Mouse (Mus musculus): ENCODE results near the gene Ccr2. TPM values are rescaled to one million over a fixed set of nuclear protein-coding genes. Genes with fewer than 3 reads are reported as not detected.
"Not testable (repeated sequence)": the region's sequence is repeated elsewhere in the genome, so short reads cannot be mapped to it uniquely, and the experiment has no call there.

The Ccr2 gene
- total RNA-seq, 2 experiments from 2014 or later = 0.16 TPM; not detected in 1

DNA sequence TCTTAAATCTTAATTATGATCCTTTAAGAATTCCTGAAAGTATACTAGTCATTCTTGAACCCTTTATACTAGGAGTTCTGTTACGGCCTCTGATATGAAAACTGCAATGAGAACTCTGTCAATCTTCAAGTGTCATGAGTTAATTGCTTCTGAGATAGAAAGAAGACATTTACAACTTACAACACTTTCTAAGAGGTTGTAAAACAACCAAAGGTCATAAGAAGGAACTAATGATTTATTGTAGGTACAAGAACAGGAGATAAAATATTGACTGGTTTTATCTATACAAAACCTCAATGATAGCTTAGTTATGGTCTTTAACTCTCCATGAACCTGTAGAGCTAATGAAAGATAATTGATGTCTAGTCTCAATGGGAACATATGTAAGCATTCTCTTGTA is 12.0 kb downstream of the Ccr2 start:
- DNase-seq = no peak
- intact Hi-C loops (cut with DNase I) = no loop called here

DNA sequence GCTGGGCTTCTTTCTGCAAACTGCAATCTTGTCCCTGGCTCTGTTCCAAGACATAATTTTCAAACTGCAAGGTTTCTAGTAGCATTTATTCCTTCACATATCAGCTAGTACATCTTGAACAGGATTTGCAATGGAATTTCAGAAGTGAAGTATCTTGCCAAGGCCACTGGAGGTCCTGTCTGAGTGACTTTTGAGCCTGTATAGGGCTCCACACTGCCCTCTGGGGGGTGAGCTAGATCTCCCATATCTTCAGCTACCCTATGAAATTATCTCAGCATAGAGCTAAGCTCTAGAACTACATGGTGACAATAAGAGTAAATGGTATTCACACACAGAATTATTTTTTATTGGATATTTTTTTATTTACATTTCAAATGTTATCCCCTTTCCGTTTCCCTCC is 16.7 kb downstream of the Ccr2 start:
- intact Hi-C loops (cut with DNase I) = no loop called here
- DNase-seq = no peak

- DNase-seq = no peak
- intact Hi-C loops (cut with DNase I) = no loop called here
Measured at GRCm38 (mm10) chr9:124121387-124122184, 19.8 kb downstream of the Ccr2 start, which contains the start of gene Ccr5. Gene Ccr5 (plus strand): TSS chr9:124121543.

DNA sequence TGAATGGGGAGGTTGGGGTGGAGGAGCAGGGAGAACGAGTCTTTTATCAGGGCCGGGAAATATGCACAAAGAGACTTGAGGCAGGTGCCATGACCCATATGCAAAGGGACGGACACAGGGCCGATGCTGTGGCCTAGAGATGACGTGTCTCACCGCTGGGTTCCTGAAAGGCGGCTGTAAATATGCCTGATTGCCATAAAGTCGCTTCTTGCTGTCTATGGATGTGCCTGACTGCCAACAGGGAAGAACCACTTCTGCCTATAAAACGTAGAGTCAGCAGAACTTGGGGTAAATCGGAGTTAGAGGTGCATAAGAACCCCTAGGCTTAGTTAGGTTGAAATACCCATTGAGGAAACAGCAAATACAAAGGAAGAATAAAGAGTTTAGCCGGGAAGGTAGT is 23.8 kb downstream of the Ccr2 start:
- intact Hi-C loops (cut with DNase I) = no loop called here
- no peak for DNase-seq

- intact Hi-C loops (cut with DNase I) = no loop called here
Measured at GRCm38 (mm10) chr9:124126373-124126772, 24.6 kb downstream of the Ccr2 start.

GRCm38 (mm10) chr9:124127412-124127811 is 25.7 kb downstream of the Ccr2 start:
- DNase-seq = no peak
- intact Hi-C loops (cut with DNase I) = no loop called here

More at GRCm38 (mm10) chr9:124126373-124126772, 24.6 kb downstream of the Ccr2 start:
- DNase-seq = no peak

DNA sequence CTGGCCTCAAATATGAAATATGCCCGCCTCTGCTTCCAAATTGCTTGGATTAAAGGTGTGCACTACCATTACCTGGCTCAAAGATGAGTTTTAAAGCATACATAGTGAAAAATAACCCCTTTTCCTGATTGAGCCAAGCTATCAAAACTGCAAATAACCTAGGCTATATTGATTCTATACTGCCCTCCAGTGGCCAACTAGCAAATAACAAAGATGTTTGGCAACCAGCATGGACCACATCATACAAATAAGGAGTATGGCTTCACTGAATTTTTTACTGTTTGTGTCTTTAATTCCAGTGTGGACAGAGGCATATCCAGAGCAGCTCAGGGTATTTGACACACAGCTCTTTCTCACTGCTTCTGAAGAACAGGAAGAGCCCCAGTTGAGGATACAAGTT is 26.6 kb downstream of the Ccr2 start:
- DNase-seq = peak; percentile 5
- intact Hi-C loops (cut with DNase I) = no loop called here

GRCm38 (mm10) chr9:124132899-124133298 is 31.1 kb downstream of the Ccr2 start:
- intact Hi-C loops (cut with DNase I); DNase-seq: not testable (repeated sequence)

- DNase-seq; intact Hi-C loops (cut with DNase I): not testable (repeated sequence)
Measured at GRCm38 (mm10) chr9:124134919-124135318, 33.2 kb downstream of the Ccr2 start.

GRCm38 (mm10) chr9:124137619-124138018 is 35.9 kb downstream of the Ccr2 start:
- DNase-seq = no peak
- intact Hi-C loops (cut with DNase I) = no loop called here

GRCm38 (mm10) chr9:124138055-124138775 is 36.5 kb downstream of the Ccr2 start:
- no peak for DNase-seq
- intact Hi-C loops (cut with DNase I) = no loop called here

- no peak for DNase-seq
- intact Hi-C loops (cut with DNase I) = no loop called here
Measured at GRCm38 (mm10) chr9:124143678-124144077, 41.9 kb downstream of the Ccr2 start.

DNA sequence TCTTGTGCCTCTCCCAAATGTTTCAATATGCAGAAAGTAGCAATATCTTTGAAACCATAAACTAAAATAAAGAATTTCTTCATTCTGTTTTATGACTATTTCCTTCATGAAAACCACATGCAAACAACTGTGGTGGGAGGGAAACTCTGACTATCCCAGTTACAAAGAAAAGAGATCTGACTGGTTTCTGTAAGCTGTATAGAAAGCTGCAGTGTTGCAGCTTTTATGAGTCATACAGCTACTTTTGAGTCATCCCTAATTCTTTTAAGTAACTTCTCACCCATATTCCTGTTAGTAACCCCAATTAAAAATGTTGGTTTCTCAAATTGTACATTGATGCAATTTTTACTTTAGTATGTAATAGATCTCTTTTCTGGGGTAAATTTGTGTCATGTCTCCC is 44.6 kb downstream of the Ccr2 start:
- no peak for DNase-seq
- intact Hi-C loops (cut with DNase I) = no loop called here

Other genes with a start within 250 kb of the Ccr2 start
- gene Xcr1, start 239.9 kb upstream of the Ccr2 start, total RNA-seq (2021) = not detected
- gene Ccr1, start 133.3 kb upstream of the Ccr2 start, total RNA-seq (2021) = under 1 TPM; 0.56 to 0.74 TPM
- not detected for gene Ccr1l1, start 123.5 kb upstream of the Ccr2 start, total RNA-seq (2021)
- not detected for gene Ccr3, start 80.0 kb upstream of the Ccr2 start, total RNA-seq (2021)
- 1 to 10 TPM; 2.4 to 2.8 TPM for gene Ccr5, start 19.6 kb downstream of the Ccr2 start, total RNA-seq (2021)
- gene 2010315B03Rik, start 210.7 kb downstream of the Ccr2 start, total RNA-seq (2021) = 10 to 100 TPM; 16.0 to 18.3 TPM

Data from left cerebral cortex, postnatal 4 days (tissue).